Mouse (Mus musculus) cerebellum, adult 2 months (tissue): ENCODE data around the gene Gen1. TPM values are rescaled to one million over a fixed set of nuclear protein-coding genes. Genes with fewer than 3 reads are reported as not detected.

Experiments used
- DNase-seq, 2 experiments: peaks; one replicate each; pipeline ENCODE4 v3.0.0; 2021
- H3K27ac ChIP-seq: fragments of 200-500 bp; 2 replicates; pipeline ENCODE4 v1.5.1; 2012; ENCODE audit warnings: low read length, control low read depth, inconsistent platforms; ENCODE audit not compliant: insufficient read depth
- H3K27me3 ChIP-seq: fragments of 200-500 bp; 2 replicates; pipeline ENCODE4 v1.6.1; 2012; ENCODE audit warnings: inconsistent platforms, mild to moderate bottlenecking, low read length, moderate library complexity; ENCODE audit not compliant: control insufficient read depth, insufficient read depth
- H3K4me1 ChIP-seq: fragments of 200-500 bp; 2 replicates; pipeline ENCODE4 v1.6.1; 2011; ENCODE audit warnings: low read length; ENCODE audit not compliant: control insufficient read depth, insufficient read depth
- H3K4me3 ChIP-seq: fragments of 200-500 bp; replicated peaks from 2 replicates; pipeline ENCODE3; 2011; ENCODE audit warnings: mild to moderate bottlenecking, low read depth, low read length, control low read depth; ENCODE audit not compliant: insufficient read depth
- CTCF ChIP-seq: fragments of 200-500 bp; IDR thresholded peaks from 2 replicates; pipeline ENCODE4 v1.5.1; 2011; ENCODE audit warnings: low read depth, mild to moderate bottlenecking, control low read depth, low read length, moderate library complexity, borderline replicate concordance; ENCODE audit not compliant: insufficient read depth
- POLR2A ChIP-seq: fragments of 200-500 bp; IDR thresholded peaks from 2 replicates; pipeline ENCODE4 v1.6.1; 2011; ENCODE audit warnings: low read length, control low read depth, borderline replicate concordance; ENCODE audit not compliant: insufficient read depth
- WGBS: fragments of 180-500 bp; shearing (Covaris S2); methylation state at CpG from one replicate; pipeline ENCODE4 v1.1.7; 2018; 5-methylcytosine and 5-hydroxymethylcytosine counted together
- polyA plus RNA-seq: library from polyadenylated mRNA; depleted of rRNA; stranded (reverse); fragments of >200 nt; gene quantifications from 2 replicates; pipeline ENCODE4 v1.2.3, GENCODE M21; 2012; rRNA removed

Gene Gen1
- 0.29 and 0.67 TPM in 2 replicates for polyA plus RNA-seq

DNA sequence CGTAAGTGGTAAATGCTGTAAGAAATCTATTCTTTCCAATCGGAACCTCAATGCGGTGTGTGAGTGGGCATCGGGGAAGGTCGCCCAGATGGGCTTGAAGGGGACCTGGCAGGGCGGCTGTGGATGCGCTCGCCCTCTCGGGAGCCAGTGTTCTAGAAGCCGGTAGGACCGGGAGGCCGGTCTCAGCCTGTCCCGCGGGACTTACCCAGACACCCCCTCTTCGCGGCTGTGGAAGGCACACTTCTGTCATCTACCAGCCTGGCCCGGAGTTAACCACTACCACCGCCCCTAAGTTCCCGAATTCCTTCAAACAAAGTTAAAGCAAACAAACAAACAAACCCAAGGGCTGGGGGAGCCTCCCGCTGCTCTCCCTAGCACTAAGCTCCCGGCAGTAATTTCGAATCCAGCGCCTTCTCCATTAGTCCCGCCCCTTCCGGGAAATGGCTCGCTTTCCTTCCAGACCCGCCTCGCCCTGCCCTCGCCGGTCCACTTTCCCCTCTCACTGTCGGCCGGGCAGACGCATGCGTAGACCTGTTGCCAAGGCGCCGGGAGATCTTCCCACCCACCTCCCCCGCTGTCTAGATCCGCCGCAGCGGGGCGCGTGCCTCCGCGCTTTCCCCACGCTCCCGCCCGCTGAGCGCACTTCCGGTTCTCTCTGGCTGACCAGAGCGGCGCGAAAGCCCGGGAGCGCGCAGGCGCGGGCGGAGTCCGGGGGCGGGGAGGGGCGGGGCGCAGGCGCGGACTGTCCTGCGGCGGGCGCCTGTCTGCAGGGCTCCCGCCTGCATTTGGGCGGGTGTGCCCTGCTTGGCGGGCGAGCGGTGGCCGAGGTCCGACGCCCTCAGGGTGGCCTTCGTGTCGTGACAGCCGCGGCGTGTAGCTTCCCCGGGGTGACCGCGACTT is at the start of gene Gen1, which contains the start of gene Smc6:
TSS of gene Gen1 (minus strand) at position 420 of the 900 bp plus-strand sequence.
TSS of gene Smc6 (plus strand) at position 505 of the 900 bp plus-strand sequence.
- H3K27me3 ChIP-seq, result no peaks in the 10 kb centered on the region
- WGBS, result under 1% methylated on average over 83 of the region's 83 CpGs
- peaks cover 2% of the 10 kb centered on the region for H3K4me1 ChIP-seq
- H3K4me3 ChIP-seq, result peak within 1 kb of the TSS; percentile 70
- peak; percentile 94 to 96 for DNase-seq
- TF ChIP-seq CTCF, result no peak
- TF ChIP-seq POLR2A, result peak; percentile 74
- peak within 1 kb of the TSS; percentile 66 for H3K27ac ChIP-seq

DNA sequence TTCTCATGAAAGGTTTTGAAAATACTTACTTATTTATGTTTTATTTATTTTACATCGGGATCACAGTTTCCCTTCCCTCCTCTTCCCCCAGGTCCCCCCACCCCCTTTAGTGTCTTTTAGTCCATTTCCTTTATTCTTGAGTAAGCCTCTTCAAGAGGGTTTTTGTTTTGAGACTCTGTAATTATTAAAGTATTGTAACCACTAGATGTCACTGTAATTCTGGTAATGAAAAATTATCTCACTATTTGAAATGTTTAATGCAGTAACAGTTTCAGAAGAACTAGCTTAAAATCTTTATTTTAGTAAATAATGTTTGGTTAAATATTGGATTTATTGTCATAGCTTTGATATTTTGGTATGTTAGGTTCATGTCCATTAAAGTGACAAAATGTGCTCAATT is 48.2 kb upstream of the Gen1 start:
- no peak overlapping the region for H3K27ac ChIP-seq
- no peak overlapping the region for H3K4me3 ChIP-seq
- 72% methylated on average over 1 of the region's 1 CpGs for WGBS
- no peak for DNase-seq
- TF ChIP-seq CTCF, result no peak
- no peak for TF ChIP-seq POLR2A
- no peaks in the 10 kb centered on the region for H3K27me3 ChIP-seq
- H3K4me1 ChIP-seq, result no peaks in the 10 kb centered on the region

- Histone ChIP-seq H3K27ac (no peak overlapping the region), H3K27me3 (no peaks in the 10 kb centered on the region), H3K4me3 (no peak overlapping the region), H3K4me1 (no peaks in the 10 kb centered on the region)
- 100% methylated on average over 2 of the region's 2 CpGs for WGBS
- no peak for DNase-seq
- no peak for TF ChIP-seq CTCF
- TF ChIP-seq POLR2A, result no peak
Observed at GRCm38 (mm10) chr12:11311106-11311505, 45.5 kb upstream of the Gen1 start.

GRCm38 (mm10) chr12:11306753-11307645 is 41.4 kb upstream of the Gen1 start:
- 84% methylated on average over 8 of the region's 8 CpGs for WGBS
- H3K27ac ChIP-seq, result no peak overlapping the region
- TF ChIP-seq POLR2A (no peak), CTCF (no peak)
- H3K4me3 ChIP-seq, result no peak overlapping the region
- no peaks in the 10 kb centered on the region for H3K27me3 ChIP-seq
- DNase-seq, result no peak
- no peaks in the 10 kb centered on the region for H3K4me1 ChIP-seq

- TF ChIP-seq CTCF (no peak), POLR2A (no peak)
- WGBS, result 100% methylated on average over 1 of the region's 1 CpGs
- no peaks in the 10 kb centered on the region for H3K27me3 ChIP-seq
- no peaks in the 10 kb centered on the region for H3K4me1 ChIP-seq
- DNase-seq, result no peak
- no peak overlapping the region for H3K27ac ChIP-seq
- no peak overlapping the region for H3K4me3 ChIP-seq
Observed at GRCm38 (mm10) chr12:11300858-11301257, 35.3 kb upstream of the Gen1 start.

- DNase-seq, result no peak
- WGBS, result 95% methylated on average over 2 of the region's 2 CpGs
- no peaks in the 10 kb centered on the region for H3K4me1 ChIP-seq
- no peaks in the 10 kb centered on the region for H3K27me3 ChIP-seq
- no peak overlapping the region for H3K4me3 ChIP-seq
- no peak overlapping the region for H3K27ac ChIP-seq
- TF ChIP-seq CTCF (no peak), POLR2A (no peak)
Observed at GRCm38 (mm10) chr12:11286382-11286781, 20.8 kb upstream of the Gen1 start.

GRCm38 (mm10) chr12:11281584-11281983 is 16.0 kb upstream of the Gen1 start:
- no peak overlapping the region for H3K27ac ChIP-seq
- no peaks in the 10 kb centered on the region for H3K4me1 ChIP-seq
- DNase-seq, result no peak
- TF ChIP-seq POLR2A, result no peak
- no peak for TF ChIP-seq CTCF
- WGBS, result 96% methylated on average over 2 of the region's 2 CpGs
- no peaks in the 10 kb centered on the region for H3K27me3 ChIP-seq
- H3K4me3 ChIP-seq, result no peak overlapping the region

GRCm38 (mm10) chr12:11279886-11280285 is 14.3 kb upstream of the Gen1 start:
- no peak overlapping the region for H3K27ac ChIP-seq
- no peak for DNase-seq
- no peak overlapping the region for H3K4me3 ChIP-seq
- H3K4me1 ChIP-seq, result no peaks in the 10 kb centered on the region
- TF ChIP-seq CTCF (no peak), POLR2A (no peak)
- no peaks in the 10 kb centered on the region for H3K27me3 ChIP-seq
- 91% methylated on average over 3 of the region's 3 CpGs for WGBS
